Mouse (Mus musculus): Measurements from ENCODE around the gene Hs1bp3. TPM values are rescaled to one million over a fixed set of nuclear protein-coding genes. Genes with fewer than 3 reads are reported as not detected.
A peak's percentile ranks its signal among the peaks of the same experiment; 100 is the strongest.

Hs1bp3 gene
- polyA plus RNA-seq, 1 experiment from 2014 or later: 10.8 TPM

GRCm38 (mm10) chr12:8306432-8306831 lies 6.8 kb upstream of the Hs1bp3 start:
- WGBS: 3% methylated on average over 5 of the region's 5 CpGs
- no peak overlapping the region for H3K27ac ChIP-seq (replicated peaks)
- peak; percentile 37; the same call in 1 of the 2 replicates for ATAC-seq (ENCODE audit: low FRiP score, low read depth)
- no peaks in the 10 kb centered on the region for H3K36me3 ChIP-seq
- no peaks in the 10 kb centered on the region for H3K9me3 ChIP-seq
- peaks cover 15% of the 10 kb centered on the region for H3K4me1 ChIP-seq (replicated peaks)
- no peak overlapping the region for H3K4me2 ChIP-seq
- no peak overlapping the region for H3K4me3 ChIP-seq
- H3K27me3 ChIP-seq: peaks cover 43% of the 10 kb centered on the region
- no peak overlapping the region for H3K9ac ChIP-seq

- Histone ChIP-seq H3K36me3 (no peaks in the 10 kb centered on the region), H3K27me3 (peaks cover 40% of the 10 kb centered on the region)
- no peak for ATAC-seq (ENCODE audit: low FRiP score, low read depth)
Observed at GRCm38 (mm10) chr12:8306910-8307309, 6.3 kb upstream of the Hs1bp3 start.

GRCm38 (mm10) chr12:8310992-8311391 lies 2.2 kb upstream of the Hs1bp3 start:
- peak overlapping the region; percentile 35 for H3K4me2 ChIP-seq
- no peak overlapping the region for H3K9ac ChIP-seq
- H3K27ac ChIP-seq (replicated peaks): no peak overlapping the region
- no peaks in the 10 kb centered on the region for H3K36me3 ChIP-seq
- WGBS: 33% methylated on average over 17 of the region's 17 CpGs
- H3K4me1 ChIP-seq (replicated peaks): peaks cover 28% of the 10 kb centered on the region
- H3K9me3 ChIP-seq: no peaks in the 10 kb centered on the region
- ATAC-seq (ENCODE audit: low FRiP score, low read depth): no peak
- H3K27me3 ChIP-seq: peaks cover 7% of the 10 kb centered on the region
- no peak overlapping the region for H3K4me3 ChIP-seq

More at GRCm38 (mm10) chr12:8306910-8307309, 6.3 kb upstream of the Hs1bp3 start:
- 60% methylated on average over 1 of the region's 1 CpGs for WGBS
- Histone ChIP-seq H3K9ac (no peak overlapping the region), H3K9me3 (no peaks in the 10 kb centered on the region), H3K4me2 (no peak overlapping the region), H3K4me1 (replicated peaks) (peaks cover 10% of the 10 kb centered on the region), H3K4me3 (no peak overlapping the region), H3K27ac (replicated peaks) (no peak overlapping the region)

- Histone ChIP-seq H3K9ac (no peak overlapping the region), H3K4me3 (no peak overlapping the region), H3K27ac (replicated peaks) (no peak overlapping the region), H3K36me3 (no peaks in the 10 kb centered on the region), H3K4me2 (no peak overlapping the region), H3K9me3 (no peaks in the 10 kb centered on the region), H3K27me3 (0 out of 2 replicates have a peak, but pooled peaks cover 5% of the 10 kb centered on the region), H3K4me1 (replicated peaks) (peaks cover 25% of the 10 kb centered on the region)
- ATAC-seq (ENCODE audit: low FRiP score, low read depth): no peak
- 88% methylated on average over 4 of the region's 4 CpGs for WGBS
Observed at GRCm38 (mm10) chr12:8312266-8312665, 966 bp upstream of the Hs1bp3 start.

- Histone ChIP-seq H3K9ac (peak overlapping the region; percentile 65), H3K36me3 (peaks cover 12% of the 10 kb centered on the region), H3K4me1 (replicated peaks) (peaks cover 25% of the 10 kb centered on the region), H3K27me3 (0 out of 2 replicates have a peak, but pooled peaks cover 5% of the 10 kb centered on the region), H3K27ac (replicated peaks) (no peak overlapping the region), H3K4me3 (peak overlapping the region; percentile 76), H3K9me3 (no peaks in the 10 kb centered on the region), H3K4me2 (peak overlapping the region; percentile 88)
- 20% methylated on average over 12 of the region's 12 CpGs for WGBS
- peak; percentile 20; the same call in 1 of the 2 replicates for ATAC-seq (ENCODE audit: low FRiP score, low read depth)
Observed at GRCm38 (mm10) chr12:8313773-8314172, 541 bp downstream of the Hs1bp3 start.

GRCm38 (mm10) chr12:8316541-8316940 lies 3.3 kb downstream of the Hs1bp3 start:
- H3K27ac ChIP-seq (replicated peaks): no peak overlapping the region
- no peak overlapping the region for H3K9ac ChIP-seq
- ATAC-seq (ENCODE audit: low FRiP score, low read depth): no peak
- H3K4me2 ChIP-seq: no peak overlapping the region
- H3K27me3 ChIP-seq: 0 out of 2 replicates have a peak, but pooled peaks cover 2% of the 10 kb centered on the region
- 83% methylated on average over 5 of the region's 5 CpGs for WGBS
- H3K36me3 ChIP-seq: peaks cover 13% of the 10 kb centered on the region
- no peak overlapping the region for H3K4me3 ChIP-seq
- H3K4me1 ChIP-seq (replicated peaks): peaks cover 22% of the 10 kb centered on the region
- H3K9me3 ChIP-seq: no peaks in the 10 kb centered on the region

GRCm38 (mm10) chr12:8320084-8320713 lies 7.0 kb downstream of the Hs1bp3 start:
- Histone ChIP-seq H3K27me3 (no peaks in the 10 kb centered on the region), H3K9me3 (no peaks in the 10 kb centered on the region), H3K27ac (replicated peaks) (no peak overlapping the region), H3K36me3 (peaks cover 25% of the 10 kb centered on the region), H3K4me1 (replicated peaks) (0 out of 2 replicates have a peak, but pooled peaks cover 3% of the 10 kb centered on the region), H3K4me3 (no peak overlapping the region), H3K4me2 (no peak overlapping the region), H3K9ac (no peak overlapping the region)
- peak; percentile 43; the same call in 1 of the 2 replicates for ATAC-seq (ENCODE audit: low FRiP score, low read depth)
- WGBS: 44% methylated on average over 5 of the region's 5 CpGs

GRCm38 (mm10) chr12:8321506-8321905 lies 8.3 kb downstream of the Hs1bp3 start:
- no peak for ATAC-seq (ENCODE audit: low FRiP score, low read depth)

GRCm38 (mm10) chr12:8324086-8324485 lies 10.9 kb downstream of the Hs1bp3 start:
- H3K36me3 ChIP-seq: peaks cover 14% of the 10 kb centered on the region
- no peaks in the 10 kb centered on the region for H3K27me3 ChIP-seq
- no peak overlapping the region for H3K4me2 ChIP-seq
- H3K4me3 ChIP-seq: no peak overlapping the region
- H3K4me1 ChIP-seq (replicated peaks): peaks cover 14% of the 10 kb centered on the region
- WGBS: 84% methylated on average over 10 of the region's 10 CpGs
- H3K27ac ChIP-seq (replicated peaks): no peak overlapping the region
- ATAC-seq (ENCODE audit: low FRiP score, low read depth): no peak
- H3K9ac ChIP-seq: no peak overlapping the region
- H3K9me3 ChIP-seq: no peaks in the 10 kb centered on the region

More at GRCm38 (mm10) chr12:8321506-8321905, 8.3 kb downstream of the Hs1bp3 start:
- no peaks in the 10 kb centered on the region for H3K9me3 ChIP-seq
- no peak overlapping the region for H3K4me3 ChIP-seq
- no peak overlapping the region for H3K27ac ChIP-seq (replicated peaks)
- H3K9ac ChIP-seq: no peak overlapping the region
- no peaks in the 10 kb centered on the region for H3K27me3 ChIP-seq
- no peaks in the 10 kb centered on the region for H3K4me1 ChIP-seq (replicated peaks)
- WGBS: 73% methylated on average over 10 of the region's 10 CpGs
- no peak overlapping the region for H3K4me2 ChIP-seq
- H3K36me3 ChIP-seq: peaks cover 25% of the 10 kb centered on the region

- H3K27ac ChIP-seq (replicated peaks): no peak overlapping the region
- no peak overlapping the region for H3K9ac ChIP-seq
- 89% methylated on average over 13 of the region's 13 CpGs for WGBS
- peaks cover 20% of the 10 kb centered on the region for H3K36me3 ChIP-seq
- H3K4me2 ChIP-seq: no peak overlapping the region
- H3K27me3 ChIP-seq: no peaks in the 10 kb centered on the region
- H3K4me1 ChIP-seq (replicated peaks): peaks cover 14% of the 10 kb centered on the region
- ATAC-seq (ENCODE audit: low FRiP score, low read depth): no peak
- no peaks in the 10 kb centered on the region for H3K9me3 ChIP-seq
- H3K4me3 ChIP-seq: no peak overlapping the region
Observed at GRCm38 (mm10) chr12:8325245-8325942, 12.2 kb downstream of the Hs1bp3 start.

- no peak for ATAC-seq (ENCODE audit: low FRiP score, low read depth)
- 80% methylated on average over 17 of the region's 17 CpGs for WGBS
Observed at GRCm38 (mm10) chr12:8325943-8326522, 12.8 kb downstream of the Hs1bp3 start.

More at GRCm38 (mm10) chr12:8325943-8326522, 12.8 kb downstream of the Hs1bp3 start:
- no peak overlapping the region for H3K4me2 ChIP-seq
- no peak overlapping the region for H3K27ac ChIP-seq (replicated peaks)
- no peak overlapping the region for H3K9ac ChIP-seq
- no peak overlapping the region for H3K4me3 ChIP-seq
- peaks cover 14% of the 10 kb centered on the region for H3K4me1 ChIP-seq (replicated peaks)
- H3K36me3 ChIP-seq: peaks cover 20% of the 10 kb centered on the region
- H3K9me3 ChIP-seq: no peaks in the 10 kb centered on the region
- H3K27me3 ChIP-seq: no peaks in the 10 kb centered on the region
